Mouse (Mus musculus) midbrain, postnatal 0 days (tissue): ENCODE results near the gene Tnfaip2. TPM values are rescaled to one million over a fixed set of nuclear protein-coding genes. Genes with fewer than 3 reads are reported as not detected.

Experiments used
- ATAC-seq: fragments of 200-750 bp; cut with Nextera tagmentation; 2 replicates; pipeline ENCODE4 v1.8.0; 2017; ENCODE audit warnings: moderate number of reproducible peaks, mild to moderate bottlenecking, moderate TSS enrichment, moderate library complexity; ENCODE audit not compliant: low FRiP score
- DNase-seq: peaks from one replicate; pipeline ENCODE4 v3.0.0-alpha.2; 2015; ENCODE audit warnings: low spot score
- H3K27ac ChIP-seq: fragments of 300-500 bp; sonication (generic); 2 replicates; pipeline ENCODE4 v1.5.1; 2014; ENCODE audit warnings: low read depth, mild to moderate bottlenecking, low read length, mixed read lengths
- H3K27me3 ChIP-seq: fragments of 300-500 bp; sonication (generic); 2 replicates; pipeline ENCODE4 v1.6.1; 2014; ENCODE audit warnings: low read length, control low read depth, mixed read lengths; ENCODE audit not compliant: insufficient read depth
- H3K36me3 ChIP-seq: fragments of 300-500 bp; sonication (generic); 2 replicates; pipeline ENCODE4 v1.6.1; 2014; ENCODE audit warnings: low read length, control low read depth, mixed read lengths; ENCODE audit not compliant: insufficient read depth
- H3K4me1 ChIP-seq: fragments of 300-500 bp; sonication (generic); 2 replicates; pipeline ENCODE4 v1.6.1; 2014; ENCODE audit warnings: mild to moderate bottlenecking, control low read depth, antibody characterized with exemption, low read length, mixed read lengths; ENCODE audit not compliant: insufficient read depth
- H3K4me2 ChIP-seq: fragments of 300-500 bp; sonication (generic); 2 replicates; pipeline ENCODE4 v1.6.1; 2014; ENCODE audit warnings: low read depth, mild to moderate bottlenecking, low read length, mixed read lengths; ENCODE audit not compliant: poor library complexity, severe bottlenecking
- H3K4me3 ChIP-seq: fragments of 300-500 bp; sonication (generic); 2 replicates; pipeline ENCODE4 v1.5.1; 2014; ENCODE audit warnings: low read depth, mild to moderate bottlenecking, low read length, moderate library complexity
- H3K9ac ChIP-seq: fragments of 300-500 bp; sonication (generic); replicated peaks from 2 replicates; pipeline ENCODE4 v1.6.1; 2014; ENCODE audit warnings: mild to moderate bottlenecking, low read length, moderate library complexity, mixed read lengths; ENCODE audit not compliant: poor library complexity, severe bottlenecking
- H3K9me3 ChIP-seq: fragments of 300-500 bp; sonication (generic); 2 replicates; pipeline ENCODE4 v1.6.1; 2016; ENCODE audit warnings: low read length, control low read depth
- CTCF ChIP-seq: IDR thresholded peaks from 2 replicates; pipeline ENCODE4 v1.5.1; 2016; ENCODE audit warnings: antibody characterized with exemption, mild to moderate bottlenecking
- WGBS: fragments of 180-500 bp; shearing (Covaris S2); extraction: QIAGEN DNeasy Blood & Tissue Kit; methylation state at CpG from one replicate; pipeline ENCODE4 v1.1.7; 2014; 5-methylcytosine and 5-hydroxymethylcytosine counted together
- polyA plus RNA-seq: library from polyadenylated mRNA; unstranded; fragments of >200 nt; fragmentation: Nextera tagmentation; extraction: Ambion mirVana; gene quantifications from 2 replicates; pipeline ENCODE4 v1.2.1, GENCODE M21; 2015
- total RNA-seq: library from RNA; depleted of rRNA; stranded (reverse); fragments of >200 nt; gene quantifications from 2 replicates; pipeline ENCODE4 v1.2.3, GENCODE M21; 2014

The Tnfaip2 gene
- total and polyA plus RNA-seq, 2 experiments from 2014 or later, result 0.38 to 1.5 TPM

- Histone ChIP-seq H3K4me2 (no peak overlapping the region), H3K4me1 (no peaks in the 10 kb centered on the region), H3K27ac (no peak overlapping the region), H3K9me3 (no peaks in the 10 kb centered on the region), H3K9ac (no peak overlapping the region), H3K36me3 (no peaks in the 10 kb centered on the region), H3K27me3 (peaks cover 18% of the 10 kb centered on the region; the same call in 1 of the 2 replicates), H3K4me3 (no peak overlapping the region)
- DNase-seq (no peak), ATAC-seq (no peak)
- 71% methylated on average over 10 of the region's 10 CpGs for WGBS
- TF ChIP-seq CTCF, result no peak
Observed at GRCm38 (mm10) chr12:111454543-111455280, 12.4 kb downstream of the Tnfaip2 start.

GRCm38 (mm10) chr12:111455311-111455846 lies 13.1 kb downstream of the Tnfaip2 start:
- no peaks in the 10 kb centered on the region for H3K36me3 ChIP-seq
- H3K9me3 ChIP-seq, result no peaks in the 10 kb centered on the region
- no peaks in the 10 kb centered on the region for H3K4me1 ChIP-seq
- DNase-seq (no peak), ATAC-seq (no peak)
- peaks cover 15% of the 10 kb centered on the region; the same call in 1 of the 2 replicates for H3K27me3 ChIP-seq
- H3K9ac ChIP-seq, result no peak overlapping the region
- TF ChIP-seq CTCF, result no peak
- H3K4me3 ChIP-seq, result no peak overlapping the region
- 72% methylated on average over 12 of the region's 12 CpGs for WGBS
- H3K27ac ChIP-seq, result no peak overlapping the region
- H3K4me2 ChIP-seq, result no peak overlapping the region

- H3K4me3 ChIP-seq, result no peak overlapping the region
- no peaks in the 10 kb centered on the region for H3K9me3 ChIP-seq
- no peak overlapping the region for H3K9ac ChIP-seq
- no peak for ATAC-seq
- no peak overlapping the region for H3K4me2 ChIP-seq
- H3K4me1 ChIP-seq, result no peaks in the 10 kb centered on the region
- no peak for DNase-seq
- WGBS, result 59% methylated on average over 8 of the region's 8 CpGs
- no peak overlapping the region for H3K27ac ChIP-seq
- no peaks in the 10 kb centered on the region for H3K36me3 ChIP-seq
- H3K27me3 ChIP-seq, result peaks cover 13% of the 10 kb centered on the region; the same call in 1 of the 2 replicates
- TF ChIP-seq CTCF, result no peak
Observed at GRCm38 (mm10) chr12:111455860-111456259, 13.6 kb downstream of the Tnfaip2 start.

GRCm38 (mm10) chr12:111457742-111458141 lies 15.5 kb downstream of the Tnfaip2 start:
- WGBS, result 76% methylated on average over 1 of the region's 1 CpGs
- Histone ChIP-seq H3K4me3 (no peak overlapping the region), H3K9ac (no peak overlapping the region), H3K36me3 (no peaks in the 10 kb centered on the region), H3K27me3 (0 out of 2 replicates have a peak, but pooled peaks cover 4% of the 10 kb centered on the region), H3K4me1 (no peaks in the 10 kb centered on the region), H3K4me2 (no peak overlapping the region), H3K9me3 (no peaks in the 10 kb centered on the region), H3K27ac (no peak overlapping the region)
- DNase-seq (no peak), ATAC-seq (no peak)
- no peak for TF ChIP-seq CTCF

GRCm38 (mm10) chr12:111463570-111463969 lies 21.3 kb downstream of the Tnfaip2 start:
- 83% methylated on average over 7 of the region's 7 CpGs for WGBS
- ATAC-seq, result no peak
- no peaks in the 10 kb centered on the region for H3K9me3 ChIP-seq

GRCm38 (mm10) chr12:111466369-111466768 lies 24.1 kb downstream of the Tnfaip2 start:
- no peak for ATAC-seq
- H3K9me3 ChIP-seq, result no peaks in the 10 kb centered on the region

More at GRCm38 (mm10) chr12:111463570-111463969, 21.3 kb downstream of the Tnfaip2 start:
- no peak for DNase-seq
- Histone ChIP-seq H3K4me3 (no peak overlapping the region), H3K9ac (no peak overlapping the region), H3K27ac (no peak overlapping the region), H3K27me3 (0 out of 2 replicates have a peak, but pooled peaks cover 4% of the 10 kb centered on the region), H3K36me3 (no peaks in the 10 kb centered on the region), H3K4me2 (no peak overlapping the region), H3K4me1 (no peaks in the 10 kb centered on the region)
- no peak for TF ChIP-seq CTCF

More at GRCm38 (mm10) chr12:111466369-111466768, 24.1 kb downstream of the Tnfaip2 start:
- Histone ChIP-seq H3K27me3 (no peaks in the 10 kb centered on the region), H3K4me3 (no peak overlapping the region), H3K36me3 (no peaks in the 10 kb centered on the region), H3K27ac (no peak overlapping the region), H3K9ac (no peak overlapping the region), H3K4me1 (no peaks in the 10 kb centered on the region), H3K4me2 (no peak overlapping the region)
- DNase-seq, result no peak
- 96% methylated on average over 3 of the region's 3 CpGs for WGBS
- no peak for TF ChIP-seq CTCF
